Mouse (Mus musculus) embryonic facial prominence, embryonic 11.5 days (tissue): ENCODE measurements at regions not wholly inside any gene's neighbourhood (a gene's known extent, or its start where the extent isn't known, plus 50 kb on each side); places are given as distances from the start of the nearest gene placed in this dataset.

Experiments
- ATAC-seq: fragments of 200-750 bp; cut with Nextera tagmentation; replicated peaks from 2 replicates; pipeline ENCODE4 v1.8.0; 2017; ENCODE audit warnings: low read depth; ENCODE audit not compliant: insufficient number of reproducible peaks, low FRiP score, low TSS enrichment
- DNase-seq: peaks from one replicate; pipeline ENCODE4 v3.0.0-alpha.2; 2015; ENCODE audit warnings: low spot score
- H3K27ac ChIP-seq: fragments of 300-500 bp; sonication (generic); replicated peaks from 2 replicates; pipeline ENCODE4 v1.5.1; 2014; ENCODE audit warnings: mild to moderate bottlenecking, low read depth, low read length, control low read depth
- H3K27me3 ChIP-seq: fragments of 300-500 bp; sonication (generic); 2 replicates; pipeline ENCODE4 v1.6.1; 2014; ENCODE audit warnings: mild to moderate bottlenecking, low read length, moderate library complexity, mixed read lengths; ENCODE audit not compliant: control insufficient read depth, insufficient read depth
- H3K36me3 ChIP-seq: fragments of 300-500 bp; sonication (generic); replicated peaks from 2 replicates; pipeline ENCODE4 v1.6.1; 2014; ENCODE audit warnings: low read depth, mild to moderate bottlenecking, low read length, moderate library complexity, mixed read lengths; ENCODE audit not compliant: control insufficient read depth, insufficient read depth
- H3K4me1 ChIP-seq: fragments of 300-500 bp; sonication (generic); 2 replicates; pipeline ENCODE4 v1.6.1; 2014; ENCODE audit warnings: low read length, mixed read lengths; ENCODE audit not compliant: control insufficient read depth, insufficient read depth
- H3K4me2 ChIP-seq: fragments of 300-500 bp; sonication (generic); 2 replicates; pipeline ENCODE4 v1.6.1; 2014; ENCODE audit warnings: low read depth, mild to moderate bottlenecking, control low read depth, low read length, moderate library complexity
- H3K4me3 ChIP-seq: fragments of 300-500 bp; sonication (generic); 2 replicates; pipeline ENCODE4 v1.5.1; 2014; ENCODE audit warnings: low read depth, low read length, control low read depth
- H3K9ac ChIP-seq: fragments of 300-500 bp; sonication (generic); replicated peaks from 2 replicates; pipeline ENCODE4 v1.6.1; 2014; ENCODE audit warnings: mild to moderate bottlenecking, control low read depth, low read length
- H3K9me3 ChIP-seq: fragments of 300-500 bp; sonication (generic); replicated peaks from 2 replicates; pipeline ENCODE4 v1.6.1; 2016; ENCODE audit warnings: mild to moderate bottlenecking, low read length, inconsistent platforms, mixed read lengths; ENCODE audit not compliant: control insufficient read depth
- WGBS: fragments of 180-500 bp; shearing (Covaris S2); extraction: QIAGEN DNeasy Blood & Tissue Kit; methylation state at CpG from one replicate; pipeline ENCODE4 v1.1.7; 2014; 5-methylcytosine and 5-hydroxymethylcytosine counted together

DNA sequence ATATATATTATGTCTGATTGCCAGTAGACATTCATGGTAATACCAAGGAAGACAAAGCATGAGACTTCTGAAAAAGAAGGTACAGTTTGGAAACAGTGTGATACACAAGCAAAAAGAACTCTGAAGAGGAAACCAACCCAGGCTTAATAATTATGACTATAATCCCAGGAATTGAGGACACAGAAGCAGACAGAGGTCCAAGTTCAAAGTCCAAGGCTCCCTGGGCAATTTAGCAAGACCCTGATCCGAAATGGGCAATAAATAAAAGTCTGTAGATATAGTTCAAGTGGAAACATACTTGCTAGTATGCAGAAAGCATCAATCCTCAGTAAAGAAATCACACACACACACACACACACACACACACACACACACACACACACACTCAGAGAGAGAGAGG lies 2618.7 kb upstream of the Gm7489 start:
- ATAC-seq (no peak), DNase-seq (no peak)
- Histone ChIP-seq H3K27ac (no peak overlapping the region), H3K4me2 (no peak overlapping the region), H3K36me3 (no peaks in the 10 kb centered on the region), H3K4me1 (no peaks in the 10 kb centered on the region), H3K9me3 (no peaks in the 10 kb centered on the region), H3K27me3 (no peaks in the 10 kb centered on the region), H3K9ac (no peak overlapping the region), H3K4me3 (no peak overlapping the region)
- WGBS = 67% methylated on average over 1 of the region's 1 CpGs

DNA sequence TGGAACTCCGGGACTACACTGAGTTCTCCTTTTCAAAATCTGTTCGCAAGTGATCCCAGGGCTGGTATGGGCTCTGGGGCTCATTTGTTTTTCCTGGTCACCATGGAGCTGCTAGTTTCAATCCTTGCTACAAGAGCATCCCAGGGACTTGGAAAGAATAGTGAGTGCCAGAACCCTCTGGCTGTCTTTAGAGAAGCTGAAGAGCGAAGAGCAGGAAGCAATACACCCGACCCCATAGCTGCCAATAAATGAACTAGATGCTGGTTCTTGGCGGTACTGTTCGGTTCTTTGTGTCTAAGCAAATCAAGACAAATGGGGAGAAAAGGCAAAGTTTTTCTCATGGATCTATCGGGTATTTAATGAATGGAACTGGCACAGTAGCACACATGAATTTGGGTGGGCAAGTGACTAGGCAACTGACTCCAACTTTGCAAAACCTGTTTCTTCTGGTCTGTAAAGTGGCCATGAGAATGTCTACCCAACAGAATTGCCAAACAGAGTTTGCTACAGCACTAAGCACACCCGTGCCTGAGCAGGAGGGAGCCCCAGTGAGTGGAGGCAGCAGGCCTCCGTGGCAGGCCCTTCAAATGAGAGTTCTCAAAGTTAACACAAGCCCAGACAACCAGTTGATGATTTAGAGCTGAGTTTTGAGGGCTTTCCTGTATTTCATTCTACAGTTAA lies 2612.9 kb upstream of the Gm7489 start:
- H3K4me1 ChIP-seq = no peaks in the 10 kb centered on the region
- ATAC-seq (no peak), DNase-seq (no peak)
- no peak overlapping the region for H3K9ac ChIP-seq
- H3K27me3 ChIP-seq = no peaks in the 10 kb centered on the region
- WGBS = 84% methylated on average over 9 of the region's 9 CpGs
- H3K36me3 ChIP-seq = no peaks in the 10 kb centered on the region
- H3K9me3 ChIP-seq = no peaks in the 10 kb centered on the region
- H3K4me3 ChIP-seq = no peak overlapping the region
- H3K27ac ChIP-seq = no peak overlapping the region
- no peak overlapping the region for H3K4me2 ChIP-seq

DNA sequence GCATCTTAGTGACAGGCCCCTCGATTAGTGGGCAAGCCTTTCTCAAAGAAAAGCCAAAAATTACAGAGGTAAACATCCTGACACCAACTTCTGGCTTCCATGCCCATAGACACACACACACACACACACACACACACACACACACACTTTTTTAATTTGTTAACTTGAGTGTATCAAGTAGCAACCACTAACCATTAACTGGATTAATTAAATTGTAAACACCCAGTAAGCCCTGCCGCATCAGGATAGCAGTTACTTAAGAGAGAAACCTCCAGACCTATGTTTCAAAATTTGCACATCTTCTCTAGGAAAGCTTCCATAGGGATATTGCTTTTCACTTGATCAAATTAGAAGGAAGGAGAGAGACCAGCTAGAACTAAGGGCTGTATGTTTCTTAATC lies 2599.4 kb upstream of the Gm7489 start:
- Histone ChIP-seq H3K27me3 (no peaks in the 10 kb centered on the region), H3K4me2 (no peak overlapping the region), H3K36me3 (no peaks in the 10 kb centered on the region), H3K27ac (no peak overlapping the region), H3K9ac (no peak overlapping the region), H3K4me3 (no peak overlapping the region), H3K9me3 (no peaks in the 10 kb centered on the region), H3K4me1 (no peaks in the 10 kb centered on the region)
- WGBS = 65% methylated on average over 2 of the region's 2 CpGs
- ATAC-seq (no peak), DNase-seq (no peak)

DNA sequence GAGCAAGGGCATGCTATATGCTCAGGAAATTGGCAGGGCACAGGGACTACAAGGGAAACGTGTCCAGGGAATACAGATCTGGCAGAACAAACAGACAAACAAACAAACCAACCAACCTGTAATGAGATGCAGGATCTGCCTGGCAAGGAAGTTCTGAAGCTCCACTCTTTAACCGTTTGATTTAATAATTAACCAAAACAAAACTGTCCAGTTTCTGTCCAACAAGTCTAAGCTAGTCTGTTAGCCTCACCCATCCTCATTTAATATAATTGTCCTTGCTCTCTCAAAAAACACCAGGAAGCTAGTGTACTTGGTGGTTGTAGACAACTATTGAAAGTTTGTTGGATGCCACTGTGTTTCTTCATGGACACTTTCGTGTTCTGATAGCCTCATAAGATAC lies 2598.4 kb upstream of the Gm7489 start:
- ATAC-seq = no peak
- 71% methylated on average over 3 of the region's 3 CpGs for WGBS
- no peaks in the 10 kb centered on the region for H3K9me3 ChIP-seq

DNA sequence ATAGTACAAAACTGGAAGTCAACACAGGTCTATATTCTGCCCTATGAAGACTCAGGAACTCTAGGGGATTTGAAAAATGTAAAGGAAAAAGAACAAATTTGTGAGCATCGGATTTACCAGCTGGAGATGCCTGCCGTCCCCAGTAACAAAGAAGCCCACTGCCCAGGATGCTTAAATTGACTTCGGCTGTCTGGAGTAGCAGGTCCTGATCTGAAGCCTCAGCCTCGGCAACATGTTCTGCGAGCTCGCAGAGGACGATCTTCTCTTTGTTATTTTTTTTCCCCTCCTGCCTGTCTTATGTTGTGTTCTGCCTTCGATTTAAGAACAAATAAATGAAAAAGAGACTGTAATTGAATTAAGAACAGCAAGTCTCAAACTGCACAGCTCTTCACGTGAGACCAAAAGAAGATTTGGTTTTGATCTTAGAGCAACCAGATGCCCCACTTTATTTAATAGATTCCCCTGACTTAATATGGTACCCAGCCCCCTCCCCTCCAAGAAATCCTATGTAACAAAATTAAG lies 2595.7 kb upstream of the Gm7489 start:
- Histone ChIP-seq H3K9me3 (no peaks in the 10 kb centered on the region), H3K27me3 (no peaks in the 10 kb centered on the region), H3K4me1 (no peaks in the 10 kb centered on the region), H3K9ac (no peak overlapping the region), H3K27ac (no peak overlapping the region), H3K4me2 (no peak overlapping the region), H3K4me3 (no peak overlapping the region), H3K36me3 (no peaks in the 10 kb centered on the region)
- ATAC-seq (no peak), DNase-seq (peak; percentile 47)
- WGBS = 27% methylated on average over 9 of the region's 9 CpGs

More for the DNA sequence above, 2598.4 kb upstream of the Gm7489 start:
- H3K4me1 ChIP-seq = no peaks in the 10 kb centered on the region
- H3K27me3 ChIP-seq = no peaks in the 10 kb centered on the region
- no peak overlapping the region for H3K4me2 ChIP-seq
- H3K27ac ChIP-seq = no peak overlapping the region
- no peak overlapping the region for H3K4me3 ChIP-seq
- DNase-seq = no peak
- H3K36me3 ChIP-seq = no peaks in the 10 kb centered on the region
- H3K9ac ChIP-seq = no peak overlapping the region

DNA sequence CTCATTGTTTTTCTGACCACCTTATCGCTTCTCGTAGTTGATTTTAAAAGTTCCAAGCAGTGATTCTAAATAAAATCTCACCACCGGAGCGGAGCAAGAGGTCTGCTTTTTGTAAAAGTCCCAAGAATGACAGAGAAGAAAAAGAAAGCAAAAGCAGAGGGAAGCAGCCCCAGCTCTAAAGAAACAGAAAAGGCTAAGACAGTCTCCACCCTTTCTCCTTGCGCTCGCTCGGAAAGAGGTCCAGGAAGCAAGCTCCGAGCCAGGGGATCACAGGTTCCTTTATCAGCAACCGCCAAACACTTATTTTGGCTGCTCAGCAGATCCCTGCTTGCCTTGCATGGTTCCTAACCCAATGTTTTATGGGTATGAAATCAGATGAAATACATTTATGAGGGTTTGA lies 2594.8 kb upstream of the Gm7489 start:
- Histone ChIP-seq H3K36me3 (no peaks in the 10 kb centered on the region), H3K9me3 (no peaks in the 10 kb centered on the region), H3K27ac (no peak overlapping the region), H3K4me1 (no peaks in the 10 kb centered on the region), H3K4me2 (no peak overlapping the region), H3K4me3 (no peak overlapping the region), H3K27me3 (no peaks in the 10 kb centered on the region), H3K9ac (no peak overlapping the region)
- DNase-seq (no peak), ATAC-seq (no peak)
- 75% methylated on average over 9 of the region's 9 CpGs for WGBS

DNA sequence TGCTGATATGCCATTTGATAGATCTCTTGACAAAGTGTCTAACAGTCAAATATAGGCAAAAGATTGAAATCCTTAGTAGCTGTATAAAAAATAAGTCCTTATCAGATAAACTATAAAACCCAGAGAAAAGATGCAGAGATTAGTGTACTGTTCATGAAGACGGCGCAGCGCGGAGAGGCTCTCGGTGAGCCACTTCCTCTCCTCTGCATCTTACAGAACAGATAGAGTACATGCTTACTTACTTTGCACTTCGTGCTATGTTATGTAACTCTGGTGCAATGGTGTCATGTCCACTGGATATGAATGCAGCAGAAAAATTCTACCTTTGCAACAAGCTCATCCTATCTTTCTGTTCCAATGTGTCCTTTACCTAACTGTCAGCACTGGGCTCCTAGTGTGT lies 2593.5 kb upstream of the Gm7489 start:
- Histone ChIP-seq H3K4me3 (no peak overlapping the region), H3K4me2 (no peak overlapping the region), H3K27me3 (no peaks in the 10 kb centered on the region), H3K9me3 (no peaks in the 10 kb centered on the region), H3K36me3 (no peaks in the 10 kb centered on the region), H3K27ac (no peak overlapping the region), H3K4me1 (no peaks in the 10 kb centered on the region), H3K9ac (no peak overlapping the region)
- ATAC-seq (no peak), DNase-seq (no peak)
- 93% methylated on average over 6 of the region's 6 CpGs for WGBS

DNA sequence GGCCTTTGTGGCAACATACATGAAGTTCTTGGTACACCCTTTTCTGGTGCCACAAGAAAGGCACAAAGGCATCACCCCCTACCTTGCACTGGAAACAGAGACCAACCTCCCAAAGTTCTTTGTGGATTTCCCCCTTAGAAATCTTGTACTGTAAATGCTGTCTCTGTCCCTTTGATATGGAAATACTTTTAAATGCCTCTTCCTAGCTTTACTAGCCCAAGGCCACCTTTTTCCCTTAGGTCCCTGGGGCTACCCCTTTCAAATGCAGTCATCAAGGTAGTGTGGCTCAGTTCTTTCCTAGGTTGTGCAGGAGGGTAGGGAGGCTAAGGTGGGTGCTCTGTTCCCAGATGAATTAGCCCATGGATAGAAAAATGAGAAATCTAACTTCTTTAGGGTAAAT lies 2587.9 kb upstream of the Gm7489 start:
- H3K9ac ChIP-seq = no peak overlapping the region
- no peaks in the 10 kb centered on the region for H3K27me3 ChIP-seq
- H3K4me1 ChIP-seq = no peaks in the 10 kb centered on the region
- no peak overlapping the region for H3K4me3 ChIP-seq
- no peak overlapping the region for H3K27ac ChIP-seq
- DNase-seq (no peak), ATAC-seq (no peak)
- H3K9me3 ChIP-seq = no peaks in the 10 kb centered on the region
- no peak overlapping the region for H3K4me2 ChIP-seq
- H3K36me3 ChIP-seq = no peaks in the 10 kb centered on the region
